Mouse (Mus musculus) small intestine, adult 10 weeks (tissue): ENCODE results near the gene Ppp2r5b. TPM values are rescaled to one million over a fixed set of nuclear protein-coding genes. Genes with fewer than 3 reads are reported as not detected.

Source experiments
- polyA plus RNA-seq: library from polyadenylated mRNA; stranded (reverse); fragments of 350-450 nt; fragmentation: Illumina TruSeq; extraction: RNeasy Lipid Tissue Mini Kit (QIAGEN cat#74804); gene quantifications from one replicate; pipeline ENCODE4 v1.2.3, GENCODE M21; 2014; ENCODE audit warnings: low replicate concordance

The Ppp2r5b gene
- 0.30 TPM for polyA plus RNA-seq

GRCm38 (mm10) chr19:6235084-6236052 lies at the start of gene Ppp2r5b:
Gene Ppp2r5b (minus strand): TSS chr19:6235872.

GRCm38 (mm10) chr19:6276426-6277421 lies 41.1 kb upstream of the Ppp2r5b start, which contains the start of gene Ehd1:
Gene Ehd1 (plus strand): TSS chr19:6276725.

GRCm38 (mm10) chr19:6241274-6242107 lies 5.8 kb upstream of the Ppp2r5b start, which contains the start of gene Atg2a:
Gene Atg2a (plus strand): TSS chr19:6241668.

GRCm38 (mm10) chr19:6226135-6226534 lies 9.5 kb downstream of the Ppp2r5b start, which contains the start of gene Gpha2:
Gene Gpha2 (plus strand): TSS chr19:6226380.

GRCm38 (mm10) chr19:6184131-6184530 lies 51.5 kb downstream of the Ppp2r5b start, which contains the start of gene Majin:
Gene Majin (plus strand): TSS chr19:6184388.

Other genes starting within 250 kb of the Ppp2r5b start
- gene Slc22a20, start 249.7 kb downstream of the Ppp2r5b start, polyA plus RNA-seq, result not detected
- gene Capn1, start 220.0 kb downstream of the Ppp2r5b start, polyA plus RNA-seq, result 1.9 TPM
- 0.97 TPM for gene Syvn1, start 189.3 kb downstream of the Ppp2r5b start, polyA plus RNA-seq
- gene Mrpl49, start 178.1 kb downstream of the Ppp2r5b start, polyA plus RNA-seq, result 21.3 TPM
- 4.9 TPM for gene Fau, start 178.0 kb downstream of the Ppp2r5b start, polyA plus RNA-seq
- gene Znhit2, start 174.7 kb downstream of the Ppp2r5b start, polyA plus RNA-seq, result not detected
- 0.97 TPM for gene Tm7sf2, start 167.5 kb downstream of the Ppp2r5b start, polyA plus RNA-seq
- gene Vps51, start 158.6 kb downstream of the Ppp2r5b start, polyA plus RNA-seq, result 9.3 TPM
- gene Tmem262, start 155.8 kb downstream of the Ppp2r5b start, polyA plus RNA-seq, result not detected
- gene Gm28374, start 153.6 kb downstream of the Ppp2r5b start, polyA plus RNA-seq, result not detected
- gene Zfpl1, start 150.9 kb downstream of the Ppp2r5b start, polyA plus RNA-seq, result not detected
- gene Cdca5, start 150.9 kb downstream of the Ppp2r5b start, polyA plus RNA-seq, result 2.1 TPM
- gene AC131692.1, start 141.5 kb downstream of the Ppp2r5b start, polyA plus RNA-seq, result not detected
- gene Naaladl1, start 130.1 kb downstream of the Ppp2r5b start, polyA plus RNA-seq, result 3.8 TPM
- not detected for gene Sac3d1, start 117.2 kb downstream of the Ppp2r5b start, polyA plus RNA-seq
- 4.0 TPM for gene Snx15, start 107.6 kb downstream of the Ppp2r5b start, polyA plus RNA-seq
- 0.41 TPM for gene Batf2, start 94.9 kb downstream of the Ppp2r5b start, polyA plus RNA-seq
- gene Arl2, start 94.3 kb downstream of the Ppp2r5b start, polyA plus RNA-seq, result 1.0 TPM
- 0.37 TPM for gene Majin, start 51.5 kb downstream of the Ppp2r5b start, polyA plus RNA-seq
- not detected for gene Gpha2, start 9.5 kb downstream of the Ppp2r5b start, polyA plus RNA-seq
- gene Atg2a, start 5.8 kb upstream of the Ppp2r5b start, polyA plus RNA-seq, result 0.07 TPM
- gene Ehd1, start 40.9 kb upstream of the Ppp2r5b start, polyA plus RNA-seq, result 22.8 TPM
- 4.0 TPM for gene Cdc42bpg, start 70.6 kb upstream of the Ppp2r5b start, polyA plus RNA-seq
- gene Men1, start 99.1 kb upstream of the Ppp2r5b start, polyA plus RNA-seq, result 3.2 TPM
- gene Map4k2, start 105.3 kb upstream of the Ppp2r5b start, polyA plus RNA-seq, result 3.2 TPM
- 86.9 TPM for gene Sf1, start 127.8 kb upstream of the Ppp2r5b start, polyA plus RNA-seq
- gene Pygm, start 148.5 kb upstream of the Ppp2r5b start, polyA plus RNA-seq, result 1.0 TPM
- gene Rasgrp2, start 163.5 kb upstream of the Ppp2r5b start, polyA plus RNA-seq, result 1.2 TPM
- not detected for gene Nrxn2, start 182.9 kb upstream of the Ppp2r5b start, polyA plus RNA-seq